Mouse (Mus musculus) megakaryocyte, embryonic 14.5 days (primary cell): ENCODE results near the gene Galp.

Experiments
- FLI1 ChIP-seq: IDR thresholded peaks from 2 replicates; pipeline ENCODE4 v1.6.1; 2012; ENCODE audit warnings: low read length, inconsistent platforms, mixed read lengths
- GATA1 ChIP-seq: IDR thresholded peaks from 3 replicates; pipeline ENCODE4 v1.6.1; 2012; ENCODE audit warnings: mixed read lengths, low read length, inconsistent platforms, borderline replicate concordance

- TF ChIP-seq GATA1, result no peak
- no peak for TF ChIP-seq FLI1
Measured at GRCm38 (mm10) chr7:6194129-6194528, 2.8 kb upstream of the Galp start.
